Mouse (Mus musculus) midbrain, embryonic 16.5 days (tissue): ENCODE data around the gene Vmn1r198. TPM values are rescaled to one million over a fixed set of nuclear protein-coding genes. Genes with fewer than 3 reads are reported as not detected.
"Not testable (repeated sequence)": the region's sequence is repeated elsewhere in the genome, so short reads cannot be mapped to it uniquely, and the experiment has no call there.

ENCODE experiments used
- ATAC-seq: fragments of 200-750 bp; cut with Nextera tagmentation; 2 replicates; pipeline ENCODE4 v1.8.0; 2017; ENCODE audit warnings: moderate TSS enrichment
- H3K27ac ChIP-seq: fragments of 300-500 bp; sonication (generic); 2 replicates; pipeline ENCODE4 v1.5.1; 2014; ENCODE audit warnings: mild to moderate bottlenecking, low read length, mixed read lengths
- H3K27me3 ChIP-seq: fragments of 300-500 bp; sonication (generic); 2 replicates; pipeline ENCODE4 v1.6.1; 2014; ENCODE audit warnings: low read depth, low read length, mixed read lengths; ENCODE audit not compliant: control insufficient read depth, insufficient read depth
- H3K36me3 ChIP-seq: fragments of 300-500 bp; sonication (generic); 2 replicates; pipeline ENCODE4 v1.6.1; 2014; ENCODE audit warnings: mild to moderate bottlenecking, low read length, moderate library complexity, mixed read lengths; ENCODE audit not compliant: control insufficient read depth, insufficient read depth
- H3K4me1 ChIP-seq: fragments of 300-500 bp; sonication (generic); 2 replicates; pipeline ENCODE4 v1.6.1; 2014; ENCODE audit warnings: mild to moderate bottlenecking, low read length, mixed read lengths; ENCODE audit not compliant: control insufficient read depth, insufficient read depth
- H3K4me2 ChIP-seq: fragments of 300-500 bp; sonication (generic); 2 replicates; pipeline ENCODE4 v1.6.1; 2014; ENCODE audit warnings: mild to moderate bottlenecking, low read length, mixed read lengths
- H3K4me3 ChIP-seq: fragments of 300-500 bp; sonication (generic); 2 replicates; pipeline ENCODE4 v1.5.1; 2014; ENCODE audit warnings: low read depth, mild to moderate bottlenecking, low read length, moderate library complexity, mixed read lengths
- H3K9ac ChIP-seq: fragments of 300-500 bp; sonication (generic); 2 replicates; pipeline ENCODE4 v1.6.1; 2014; ENCODE audit warnings: low read depth, low read length, mixed read lengths
- H3K9me3 ChIP-seq: fragments of 300-500 bp; sonication (generic); replicated peaks from 2 replicates; pipeline ENCODE4 v1.6.1; 2014; ENCODE audit warnings: mild to moderate bottlenecking, low read length, mixed read lengths; ENCODE audit not compliant: control insufficient read depth, poor library complexity, severe bottlenecking
- WGBS: fragments of 180-500 bp; shearing (Covaris S2); extraction: QIAGEN DNeasy Blood & Tissue Kit; methylation state at CpG from one replicate; pipeline ENCODE4 v1.1.7; 2014; 5-methylcytosine and 5-hydroxymethylcytosine counted together
- polyA plus RNA-seq: library from polyadenylated mRNA; unstranded; fragments of >200 nt; fragmentation: Nextera tagmentation; extraction: Ambion mirVana; gene quantifications from 2 replicates; pipeline ENCODE4 v1.2.1, GENCODE M21; 2015

The Vmn1r198 gene
- polyA plus RNA-seq = not detected in 2 replicates

DNA sequence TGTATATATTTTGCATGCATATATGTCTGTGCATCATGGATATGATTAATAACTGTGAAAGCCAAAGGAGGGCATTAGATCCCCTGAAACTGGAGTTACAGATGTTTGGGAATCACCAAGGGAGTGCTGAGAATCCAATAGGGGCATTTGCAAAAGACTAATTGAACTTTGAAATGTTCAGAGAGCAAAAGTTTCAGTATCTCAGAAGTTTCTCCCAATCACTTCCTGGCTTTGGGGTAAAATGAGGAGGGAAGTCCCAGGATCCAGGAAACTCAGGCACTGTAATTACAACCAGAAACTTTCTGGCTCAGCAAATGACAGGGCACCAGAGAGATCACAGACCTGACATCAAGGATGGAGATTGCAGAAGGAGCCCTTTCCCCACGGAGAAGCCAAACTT, at the start of gene Vmn1r198:
Vmn1r198 (plus strand) TSS at position 301 of the 400 bp plus-strand sequence.
- H3K9me3 ChIP-seq = no peaks in the 10 kb centered on the region
- WGBS = 71% methylated on average over 1 of the region's 1 CpGs
- H3K36me3 ChIP-seq = no peaks in the 10 kb centered on the region
- no peak within 1 kb of the TSS for H3K9ac ChIP-seq
- no peak within 1 kb of the TSS for H3K4me3 ChIP-seq
- H3K27me3 ChIP-seq = no peaks in the 10 kb centered on the region
- H3K27ac ChIP-seq = no peak within 1 kb of the TSS
- no peaks in the 10 kb centered on the region for H3K4me1 ChIP-seq
- no peak within 1 kb of the TSS for H3K4me2 ChIP-seq
- no peak for ATAC-seq

DNA sequence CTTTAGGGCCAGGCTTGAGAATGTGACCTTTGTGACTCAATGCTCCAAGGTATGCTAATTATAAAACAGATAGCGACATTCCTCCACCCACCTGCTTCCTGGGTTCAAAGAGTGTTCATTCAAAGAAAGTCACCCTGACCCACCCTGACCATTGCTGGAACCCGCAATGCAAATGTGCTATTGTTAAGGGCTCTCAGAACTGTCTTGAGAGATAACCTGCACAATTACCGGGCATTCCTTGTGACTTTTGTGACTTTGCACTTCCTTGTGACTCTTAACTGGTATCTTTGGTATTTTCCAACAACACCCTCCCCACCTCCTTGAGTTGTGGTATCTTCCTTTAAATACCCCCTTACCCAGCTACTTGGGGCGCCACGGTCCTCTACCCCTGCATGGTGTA, 42.1 kb upstream of the Vmn1r198 start:
- not testable (repeated sequence) for H3K4me1 ChIP-seq, H3K36me3 ChIP-seq, ATAC-seq, H3K27me3 ChIP-seq, H3K9me3 ChIP-seq, H3K9ac ChIP-seq, H3K4me2 ChIP-seq, H3K4me3 ChIP-seq, H3K27ac ChIP-seq
- WGBS = 86% methylated on average over 5 of the region's 5 CpGs

DNA sequence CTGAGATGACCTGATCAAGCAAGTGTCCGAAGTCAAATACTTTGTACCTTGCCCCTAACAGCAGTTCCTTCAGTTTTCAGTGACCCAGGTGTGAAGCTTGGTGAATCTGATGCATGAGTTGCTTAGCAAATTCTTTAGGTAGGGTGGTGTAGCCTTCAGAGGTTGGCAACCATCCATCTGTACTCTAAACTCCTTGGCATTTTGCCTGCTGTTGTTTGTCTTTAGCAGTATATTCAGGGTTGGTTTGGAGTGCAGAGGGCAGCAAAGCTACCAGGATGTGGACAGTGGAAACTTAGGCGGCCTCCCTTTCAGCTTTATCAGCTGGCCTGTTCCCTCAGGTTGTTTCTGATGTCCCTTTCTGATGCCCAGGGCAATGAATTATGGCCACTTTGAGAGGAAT, 34.8 kb upstream of the Vmn1r198 start:
- no peak for ATAC-seq
- H3K4me1 ChIP-seq = no peaks in the 10 kb centered on the region
- H3K4me3 ChIP-seq = no peak overlapping the region
- no peaks in the 10 kb centered on the region for H3K27me3 ChIP-seq
- H3K36me3 ChIP-seq = no peaks in the 10 kb centered on the region
- H3K9ac ChIP-seq = no peak overlapping the region
- H3K4me2 ChIP-seq = no peak overlapping the region
- no peak overlapping the region for H3K27ac ChIP-seq
- 80% methylated on average over 2 of the region's 2 CpGs for WGBS
- H3K9me3 ChIP-seq = no peaks in the 10 kb centered on the region

DNA sequence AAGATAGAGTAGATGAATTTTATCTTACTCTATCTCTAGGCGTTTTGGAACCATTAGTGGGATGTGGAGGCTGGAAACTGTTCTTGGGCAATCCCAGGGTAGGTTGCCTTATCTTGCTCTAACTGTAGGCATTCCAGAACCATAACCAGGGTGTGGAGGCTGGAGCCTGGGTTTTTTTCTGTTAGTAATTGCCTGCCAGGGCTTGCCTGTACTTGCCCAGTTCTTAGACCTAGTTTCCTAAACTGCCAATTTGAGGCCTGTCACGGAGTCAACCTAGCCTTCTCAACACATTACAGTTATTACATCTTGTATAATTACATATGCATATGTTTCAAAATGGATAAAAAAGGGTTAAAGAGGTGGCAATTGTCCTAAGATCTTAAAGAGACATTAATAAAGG, 32.8 kb upstream of the Vmn1r198 start:
- H3K9ac ChIP-seq = no peak overlapping the region
- H3K4me2 ChIP-seq = no peak overlapping the region
- no peaks in the 10 kb centered on the region for H3K36me3 ChIP-seq
- no peak overlapping the region for H3K27ac ChIP-seq
- H3K27me3 ChIP-seq = no peaks in the 10 kb centered on the region
- no peak overlapping the region for H3K4me3 ChIP-seq
- WGBS = 88% methylated on average over 2 of the region's 2 CpGs
- no peaks in the 10 kb centered on the region for H3K9me3 ChIP-seq
- ATAC-seq = no peak
- no peaks in the 10 kb centered on the region for H3K4me1 ChIP-seq

DNA sequence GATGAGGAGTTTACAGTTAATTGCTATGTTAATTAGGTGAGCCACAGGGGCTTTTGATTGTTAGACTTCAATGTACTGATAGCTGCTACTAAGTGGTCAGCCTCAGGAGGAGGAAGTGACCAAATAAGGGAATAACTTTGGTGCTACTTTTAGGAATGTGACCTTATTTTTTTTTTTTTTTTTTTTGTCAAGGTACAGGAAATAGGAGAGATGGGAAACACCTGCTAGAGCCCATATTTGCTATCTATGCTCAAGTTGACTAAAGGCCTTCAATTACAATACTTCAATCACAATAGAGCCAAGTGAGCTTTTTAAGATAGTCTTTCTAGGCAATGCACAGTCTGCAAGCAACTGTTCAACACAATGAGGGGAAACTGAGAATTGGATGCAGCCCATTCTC, 30.1 kb upstream of the Vmn1r198 start:
- no peak overlapping the region for H3K27ac ChIP-seq
- no peak overlapping the region for H3K4me2 ChIP-seq
- H3K4me1 ChIP-seq = no peaks in the 10 kb centered on the region
- no peak overlapping the region for H3K9ac ChIP-seq
- H3K4me3 ChIP-seq = no peak overlapping the region
- ATAC-seq = no peak
- no peaks in the 10 kb centered on the region for H3K36me3 ChIP-seq
- H3K9me3 ChIP-seq = no peaks in the 10 kb centered on the region
- no peaks in the 10 kb centered on the region for H3K27me3 ChIP-seq

DNA sequence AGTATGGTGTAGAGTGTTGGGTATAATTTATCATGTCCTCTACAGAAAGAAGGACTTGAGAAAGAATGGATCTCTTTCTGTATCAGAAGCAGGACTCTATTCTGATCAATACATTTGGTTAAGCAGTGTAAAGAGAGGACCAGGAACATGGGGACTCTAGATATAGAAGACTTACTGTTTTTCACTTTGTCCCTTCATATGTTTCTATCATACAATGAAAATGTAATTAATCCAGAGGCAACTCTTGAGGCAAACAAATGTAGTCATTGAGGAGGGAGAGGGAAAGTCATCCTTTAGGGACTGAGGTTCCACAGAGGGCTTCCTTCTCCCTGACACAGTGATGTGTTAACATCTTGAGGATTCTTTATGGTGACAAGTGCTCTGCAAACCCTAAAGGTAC, 25.9 kb upstream of the Vmn1r198 start, which contains the start of gene Vmn1r197:
Vmn1r197 (plus strand) TSS at position 301 of the 400 bp plus-strand sequence.
- no peak within 1 kb of the TSS for H3K27ac ChIP-seq
- H3K4me2 ChIP-seq = no peak within 1 kb of the TSS
- no peaks in the 10 kb centered on the region for H3K4me1 ChIP-seq
- no peak within 1 kb of the TSS for H3K9ac ChIP-seq
- no peaks in the 10 kb centered on the region for H3K36me3 ChIP-seq
- H3K27me3 ChIP-seq = no peaks in the 10 kb centered on the region
- no peak for ATAC-seq
- no peaks in the 10 kb centered on the region for H3K9me3 ChIP-seq
- H3K4me3 ChIP-seq = no peak within 1 kb of the TSS

DNA sequence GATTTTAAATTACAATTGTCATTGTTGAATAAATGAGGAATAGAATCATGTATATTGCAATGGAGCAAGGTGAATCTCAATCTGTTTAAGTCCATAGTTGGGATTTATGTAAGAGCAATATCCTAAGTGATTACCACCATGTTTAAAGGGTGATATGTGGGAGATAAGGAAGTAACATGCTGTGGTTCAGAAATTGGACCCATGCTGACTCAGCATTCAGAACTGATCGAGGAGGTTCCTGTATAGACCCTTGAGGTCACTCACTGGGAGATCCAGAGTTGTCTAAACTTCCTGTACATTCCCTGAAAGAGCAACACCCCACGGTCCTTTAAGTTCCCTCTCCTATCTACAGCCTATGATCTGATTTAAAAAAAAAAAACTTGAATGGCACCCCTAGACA, 16.9 kb upstream of the Vmn1r198 start:
- Histone ChIP-seq H3K4me1 (no peaks in the 10 kb centered on the region), H3K27ac (no peak overlapping the region), H3K4me3 (no peak overlapping the region), H3K9me3 (no peaks in the 10 kb centered on the region), H3K36me3 (no peaks in the 10 kb centered on the region), H3K27me3 (no peaks in the 10 kb centered on the region), H3K9ac (no peak overlapping the region), H3K4me2 (no peak overlapping the region)
- ATAC-seq = no peak
- 79% methylated on average over 2 of the region's 2 CpGs for WGBS

DNA sequence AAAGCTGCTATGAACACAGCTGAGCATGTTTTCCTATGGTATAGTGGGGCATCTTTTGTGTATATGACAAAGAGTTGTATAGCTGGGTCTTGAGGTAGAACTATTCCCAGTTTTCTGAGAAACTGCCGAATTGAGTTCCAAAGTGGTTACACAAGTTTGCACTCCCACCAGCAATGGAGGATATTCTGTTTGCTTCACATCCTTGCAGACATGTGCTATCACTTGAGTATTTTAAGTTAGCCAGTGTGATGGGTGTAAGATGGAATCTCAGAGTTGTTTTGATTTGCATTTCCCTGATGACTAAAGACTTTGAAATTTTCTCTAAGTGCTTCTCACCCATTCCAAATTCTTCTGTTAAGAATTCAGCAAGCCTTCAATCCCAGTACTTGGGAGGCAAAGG, 14.6 kb upstream of the Vmn1r198 start:
- H3K36me3 ChIP-seq = no peaks in the 10 kb centered on the region
- H3K27ac ChIP-seq = no peak overlapping the region
- no peak overlapping the region for H3K9ac ChIP-seq
- H3K27me3 ChIP-seq = no peaks in the 10 kb centered on the region
- H3K4me1 ChIP-seq = no peaks in the 10 kb centered on the region
- no peak overlapping the region for H3K4me3 ChIP-seq
- H3K4me2 ChIP-seq = no peak overlapping the region
- WGBS = 94% methylated on average over 1 of the region's 1 CpGs
- no peaks in the 10 kb centered on the region for H3K9me3 ChIP-seq
- ATAC-seq = no peak

DNA sequence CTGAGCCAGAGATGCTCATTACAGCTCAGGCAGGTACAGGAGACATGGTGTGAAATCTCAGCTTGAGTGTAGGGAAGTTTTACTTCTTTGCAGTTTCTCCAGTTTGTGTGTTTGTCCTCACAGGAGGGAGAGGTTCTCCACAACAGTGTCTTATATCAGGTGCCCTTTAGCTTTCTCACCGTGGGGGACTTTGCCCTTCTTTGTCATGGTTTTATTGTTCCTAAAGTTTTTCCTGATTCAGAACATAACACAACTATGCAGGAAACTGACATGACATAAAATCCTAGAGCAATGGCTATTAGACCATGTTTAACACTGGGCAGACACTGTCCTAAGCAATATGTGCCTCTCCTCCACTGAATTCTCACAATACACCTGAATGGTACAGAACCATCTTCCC, 649 bp downstream of the Vmn1r198 start:
- Histone ChIP-seq H3K9me3 (no peaks in the 10 kb centered on the region), H3K27me3 (no peaks in the 10 kb centered on the region), H3K9ac (no peak overlapping the region), H3K4me2 (no peak overlapping the region), H3K4me1 (no peaks in the 10 kb centered on the region), H3K36me3 (no peaks in the 10 kb centered on the region), H3K4me3 (no peak overlapping the region), H3K27ac (no peak overlapping the region)
- no peak for ATAC-seq
- 91% methylated on average over 1 of the region's 1 CpGs for WGBS

DNA sequence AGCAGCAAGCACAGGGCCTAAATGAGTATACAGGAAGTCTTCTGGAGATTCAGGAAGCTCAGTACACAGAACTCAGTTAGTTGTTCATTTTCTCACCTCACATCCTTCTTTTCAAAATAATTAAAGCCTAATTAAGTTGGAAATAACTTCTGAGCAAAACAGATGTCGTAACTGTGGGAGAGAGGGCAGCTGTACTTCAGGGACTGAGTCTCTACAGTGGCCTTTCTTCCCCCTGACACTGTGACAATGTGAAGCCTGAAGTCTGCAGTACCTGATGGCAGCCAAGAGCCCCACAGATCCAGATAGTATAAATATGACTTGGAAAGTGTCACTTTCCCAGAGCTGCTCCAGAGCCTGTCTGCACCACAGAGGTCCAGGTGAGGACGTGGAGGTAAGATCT, 29.4 kb downstream of the Vmn1r198 start, which contains the start of gene Vmn1r199:
Vmn1r199 (plus strand) TSS at position 301 of the 400 bp plus-strand sequence.
- Histone ChIP-seq H3K4me3 (no peak within 1 kb of the TSS), H3K27me3 (no peaks in the 10 kb centered on the region), H3K36me3 (no peaks in the 10 kb centered on the region), H3K9me3 (no peaks in the 10 kb centered on the region), H3K9ac (no peak within 1 kb of the TSS), H3K4me2 (no peak within 1 kb of the TSS), H3K4me1 (no peaks in the 10 kb centered on the region), H3K27ac (no peak within 1 kb of the TSS)
- 79% methylated on average over 2 of the region's 2 CpGs for WGBS
- no peak for ATAC-seq
